Mouse (Mus musculus) cerebellum, postnatal 4 days (tissue): ENCODE measurements around the gene Nosip.

ENCODE experiments used
- DNase-seq, 2 experiments: peaks; one replicate each; pipeline ENCODE4 v3.0.0; 2022; ENCODE audit warnings: low spot score in 2 of 2, mixed read lengths in 1 of 2

Gene Nosip

GRCm38 (mm10) chr7:45035631-45036030 lies 26.6 kb upstream of the Nosip start:
- DNase-seq = no peak

- DNase-seq = no peak
Measured at GRCm38 (mm10) chr7:45036702-45037101, 25.5 kb upstream of the Nosip start.

- DNase-seq = peak; percentile 36 to 65
Measured at GRCm38 (mm10) chr7:45037720-45038361, 24.4 kb upstream of the Nosip start.

GRCm38 (mm10) chr7:45038411-45038810 lies 23.8 kb upstream of the Nosip start:
- no peak for DNase-seq

- no peak for DNase-seq
Measured at GRCm38 (mm10) chr7:45040851-45041250, 21.4 kb upstream of the Nosip start.

- DNase-seq = no peak
Measured at GRCm38 (mm10) chr7:45043307-45043706, 18.9 kb upstream of the Nosip start.

GRCm38 (mm10) chr7:45045741-45046140 lies 16.5 kb upstream of the Nosip start:
- no peak for DNase-seq

- DNase-seq = no peak
Measured at GRCm38 (mm10) chr7:45046853-45047350, 15.3 kb upstream of the Nosip start.

GRCm38 (mm10) chr7:45047491-45047890 lies 14.7 kb upstream of the Nosip start:
- no peak for DNase-seq

- DNase-seq = no peak
Measured at GRCm38 (mm10) chr7:45048001-45048890, 14.0 kb upstream of the Nosip start.

GRCm38 (mm10) chr7:45048923-45049657 lies 13.1 kb upstream of the Nosip start:
- DNase-seq = no peak

- DNase-seq = peak in 1 of 2 experiments; percentile 79
Measured at GRCm38 (mm10) chr7:45050945-45051600, 11.2 kb upstream of the Nosip start.

GRCm38 (mm10) chr7:45051601-45051974 lies 10.6 kb upstream of the Nosip start:
- no peak for DNase-seq

GRCm38 (mm10) chr7:45052181-45052861 lies 9.9 kb upstream of the Nosip start:
- peak in 1 of 2 experiments; percentile 52 for DNase-seq

- DNase-seq = no peak
Measured at GRCm38 (mm10) chr7:45052862-45053116, 9.4 kb upstream of the Nosip start, which contains the start of gene Prr12. TSS of gene Prr12 (minus strand) at chr7:45052881.

GRCm38 (mm10) chr7:45053117-45053930 lies 8.9 kb upstream of the Nosip start:
- peak in 1 of 2 experiments; percentile 65 for DNase-seq

- peak; percentile 65 to 83 for DNase-seq
Measured at GRCm38 (mm10) chr7:45053931-45054510, 8.2 kb upstream of the Nosip start.

- DNase-seq = no peak
Measured at GRCm38 (mm10) chr7:45056329-45056971, 5.8 kb upstream of the Nosip start.

GRCm38 (mm10) chr7:45056972-45057348 lies 5.3 kb upstream of the Nosip start:
- no peak for DNase-seq
